In the genomic region with DNA sequence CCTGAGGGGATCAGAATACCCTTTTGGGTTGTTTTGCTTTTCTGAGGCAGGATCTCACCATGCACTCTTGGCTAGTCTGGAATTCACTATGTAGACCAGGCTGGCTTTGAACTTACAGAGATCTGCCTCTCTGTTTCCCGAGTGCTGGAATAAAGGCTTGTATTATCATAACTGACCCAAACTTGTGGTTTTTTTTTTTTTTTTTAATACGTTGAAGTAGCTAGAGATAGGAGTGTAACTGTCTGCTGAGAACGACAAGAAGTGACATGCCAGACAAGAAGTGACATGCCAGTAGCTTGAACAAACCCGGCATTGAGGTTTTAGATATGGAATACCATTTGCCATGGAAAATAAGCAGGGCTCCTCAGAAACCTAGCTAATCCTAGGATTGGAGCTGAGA, we compare ENCODE assay signal across 27 mouse cellular contexts.
"Had no signal": no experiment of that assay in that cellular context is flagged by ENCODE, and none has a peak within 500 bp of the region (broad histone marks: within the 10 kb centered on the region; RNA-seq: fewer than 3 reads in every experiment).

No protein-coding gene starts in this region.

- H3K4me3 ChIP-seq: embryonic facial prominence, embryonic 10.5 days; embryonic facial prominence, embryonic 12.5 days; embryonic facial prominence, embryonic 13.5 days; embryonic facial prominence, embryonic 15.5 days; erythroblast, embryonic 14.5 days; forebrain, embryonic 10.5 days; forebrain, embryonic 12.5 days; forebrain, embryonic 13.5 days; forebrain, embryonic 15.5 days; gastrocnemius, adult 2 months; heart, adult 2 months had no signal

- H3K27ac ChIP-seq: embryonic facial prominence, embryonic 10.5 days; embryonic facial prominence, embryonic 12.5 days; embryonic facial prominence, embryonic 13.5 days; embryonic facial prominence, embryonic 15.5 days; forebrain, embryonic 10.5 days; forebrain, embryonic 12.5 days; forebrain, embryonic 13.5 days; forebrain, embryonic 15.5 days; gastrocnemius, adult 2 months; heart, adult 2 months had no signal

- H3K4me1 ChIP-seq: embryonic facial prominence, embryonic 10.5 days; embryonic facial prominence, embryonic 12.5 days; embryonic facial prominence, embryonic 13.5 days; embryonic facial prominence, embryonic 15.5 days; forebrain, embryonic 12.5 days; forebrain, embryonic 13.5 days; forebrain, embryonic 15.5 days had no signal

- H3K4me2 ChIP-seq: embryonic facial prominence, embryonic 12.5 days; embryonic facial prominence, embryonic 13.5 days; embryonic facial prominence, embryonic 15.5 days; forebrain, embryonic 12.5 days; forebrain, embryonic 13.5 days; forebrain, embryonic 15.5 days had no signal

- H3K9ac ChIP-seq: embryonic facial prominence, embryonic 12.5 days; embryonic facial prominence, embryonic 13.5 days; embryonic facial prominence, embryonic 15.5 days; forebrain, embryonic 12.5 days; forebrain, embryonic 13.5 days; forebrain, embryonic 15.5 days; forebrain, postnatal 0 days had no signal

- H3K36me3 ChIP-seq: embryonic facial prominence, embryonic 10.5 days; embryonic facial prominence, embryonic 12.5 days; embryonic facial prominence, embryonic 13.5 days; embryonic facial prominence, embryonic 15.5 days; forebrain, embryonic 12.5 days; forebrain, embryonic 15.5 days had no signal

- H3K27me3 ChIP-seq: embryonic facial prominence, embryonic 12.5 days; embryonic facial prominence, embryonic 13.5 days; embryonic facial prominence, embryonic 15.5 days; forebrain, embryonic 12.5 days; forebrain, embryonic 13.5 days; forebrain, embryonic 15.5 days had no signal

- DNase-seq: cerebellum, adult 9-10 months; cerebellum, adult 9-11 months; cerebellum, postnatal 10 days; cerebellum, postnatal 14 days; cerebellum, postnatal 25 days; cerebellum, postnatal 36 days; embryo, embryonic 11 days; forebrain, postnatal 0 days; gastrocnemius, adult 2 months; gastrocnemius, postnatal 10 days; gastrocnemius, postnatal 14 days; gastrocnemius, postnatal 25 days; gastrocnemius, postnatal 36 days; heart, adult 11 months; heart, adult 18-20 months; heart, adult 2 months had no signal

- H3K9me3 ChIP-seq: embryonic facial prominence, embryonic 12.5 days; embryonic facial prominence, embryonic 13.5 days; embryonic facial prominence, embryonic 15.5 days; forebrain, embryonic 12.5 days; forebrain, embryonic 13.5 days; forebrain, embryonic 15.5 days had no signal

- ATAC-seq: forebrain, embryonic 13.5 days; forebrain, embryonic 14.5 days; forebrain, embryonic 15.5 days; forebrain, embryonic 16.5 days; forebrain, postnatal 0 days had no signal
